Mouse (Mus musculus): Measurements from ENCODE around the gene Trpv3.

GRCm38 (mm10) chr11:73261385-73261784, 5.8 kb upstream of the Trpv3 start:
- TF ChIP-seq CTCF (conservative IDR thresholded peaks at IDR 0.05; ENCODE audit: insufficient read depth, insufficient read length, low read depth, low read length) (no peak), POLR2A (IDR thresholded peaks at IDR 0.05; ENCODE audit: low read depth, low read length) (no peak)

Measured in kidney, adult 2 months (tissue).